Mouse (Mus musculus): Measurements from ENCODE around the gene Tmc4.
A peak's percentile ranks its signal among the peaks of the same experiment; 100 is the strongest.
"Not testable (repeated sequence)": the region's sequence is repeated elsewhere in the genome, so short reads cannot be mapped to it uniquely, and the experiment has no call there.

The Tmc4 gene

DNA sequence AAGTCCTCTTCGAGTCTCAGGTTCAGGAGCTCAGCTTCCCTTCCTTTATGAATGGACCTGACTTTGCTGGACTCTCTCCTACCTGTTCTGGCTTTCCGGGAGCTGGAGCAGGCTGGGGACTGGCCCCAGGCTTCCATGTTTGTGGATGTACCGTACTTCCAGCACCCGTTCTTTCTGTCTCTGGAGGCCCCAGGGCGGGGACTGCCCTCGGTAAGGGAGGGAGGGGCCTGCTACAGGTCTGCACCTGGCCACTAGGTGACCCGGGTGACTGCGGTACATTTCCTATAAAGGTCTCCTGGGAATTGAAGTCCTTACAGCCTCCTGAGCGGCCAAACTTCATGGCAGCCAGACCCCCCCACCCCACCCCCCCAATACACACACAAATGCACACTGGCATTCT is at the start of gene Tmc4:
TSS of gene Tmc4 (minus strand) at position 212 of the 400 bp plus-strand sequence.
- no peak for DNase-seq

DNA sequence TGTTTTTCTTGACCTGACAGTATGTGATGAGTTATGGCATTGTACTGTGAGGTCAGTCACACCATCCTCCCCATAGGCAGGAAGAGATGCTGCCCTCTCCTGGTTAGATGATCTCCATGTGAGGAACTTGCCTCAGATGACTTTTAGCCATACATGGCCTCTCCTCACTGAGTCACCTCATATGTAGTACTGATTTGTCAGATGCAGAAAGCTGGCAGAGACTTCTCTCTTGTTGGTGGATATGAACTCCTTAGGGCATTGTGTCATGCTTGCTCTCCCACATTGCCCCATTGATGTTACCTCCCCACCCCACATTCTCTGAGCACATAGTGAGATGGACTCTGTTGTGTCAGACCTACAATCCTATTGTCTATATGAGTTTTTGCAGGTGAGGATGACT is 48.1 kb upstream of the Tmc4 start:
- not testable (repeated sequence) for DNase-seq

DNA sequence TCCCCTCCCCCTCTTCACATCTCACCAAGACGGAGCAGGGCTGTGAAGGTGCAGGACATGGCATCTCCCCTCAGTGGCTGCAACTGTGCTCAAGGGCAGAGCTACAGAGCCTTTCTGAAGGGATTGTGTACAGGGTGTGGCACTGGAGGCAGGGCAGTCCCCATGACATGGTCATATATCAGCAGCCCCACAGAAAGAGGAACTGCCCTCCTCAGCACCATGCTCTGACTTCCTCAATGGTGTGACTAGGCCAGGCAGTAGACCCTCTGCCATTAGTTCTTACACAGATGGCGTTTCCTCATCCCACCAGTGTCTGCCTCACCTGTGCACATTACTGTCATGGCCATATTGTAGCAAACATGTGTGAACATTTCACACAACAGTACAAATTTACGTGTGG is 42.9 kb upstream of the Tmc4 start, which contains the start of gene Pirb:
TSS of gene Pirb (minus strand) at position 124 of the 400 bp plus-strand sequence.
- DNase-seq = not testable (repeated sequence)

DNA sequence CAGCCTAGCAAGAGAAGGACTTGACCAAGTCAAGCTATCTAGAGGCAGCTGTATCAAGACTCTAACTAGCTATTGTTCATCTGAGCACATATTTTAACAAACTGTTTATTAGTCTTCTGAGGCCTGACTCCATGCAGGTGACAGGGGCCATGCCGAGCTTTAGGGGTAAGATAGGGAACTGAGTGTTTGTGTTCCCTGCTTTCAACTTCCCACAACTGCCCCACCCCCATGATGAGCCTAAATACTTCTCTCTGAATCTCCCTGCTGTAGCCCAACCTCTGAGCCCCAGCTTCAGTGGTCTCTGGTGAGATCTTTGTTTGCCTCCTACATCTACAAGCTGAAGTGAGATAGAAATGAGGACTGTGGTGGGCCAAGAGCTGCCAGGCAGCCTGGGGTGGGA is 37.9 kb upstream of the Tmc4 start:
- DNase-seq = no peak

DNA sequence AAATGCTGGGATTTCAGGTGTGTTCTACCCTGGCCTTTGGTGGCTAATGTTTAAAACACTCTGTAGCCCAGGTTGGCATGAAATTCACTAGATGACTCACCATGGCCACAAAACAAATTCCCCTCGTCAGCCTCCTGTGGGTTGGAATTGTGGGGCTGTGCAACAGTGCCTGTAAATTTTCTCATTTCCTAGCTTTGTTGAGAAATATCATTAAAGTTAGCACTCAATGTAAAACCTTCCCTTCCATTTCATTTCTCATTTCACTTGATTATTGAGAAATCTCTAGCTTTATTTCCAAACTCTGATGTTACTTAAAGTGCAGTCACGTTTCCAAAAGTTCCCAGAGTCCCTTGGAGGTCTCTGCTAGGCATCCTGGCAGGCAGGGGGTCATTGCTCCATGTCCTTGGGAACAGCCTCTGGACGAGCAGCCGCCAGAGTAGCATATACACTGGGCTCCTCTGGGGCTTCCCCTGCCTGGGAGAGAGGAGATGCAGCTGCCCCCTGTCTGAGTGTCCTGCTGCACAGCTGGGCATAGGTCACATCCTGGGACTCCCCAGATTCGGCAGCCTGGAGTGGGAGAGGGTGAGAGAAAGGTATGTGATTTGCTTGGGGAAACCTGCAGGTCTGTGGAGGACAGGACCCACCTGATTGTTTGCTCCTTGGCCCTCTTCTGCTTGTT is 35.0 kb upstream of the Tmc4 start:
- no peak for DNase-seq

DNA sequence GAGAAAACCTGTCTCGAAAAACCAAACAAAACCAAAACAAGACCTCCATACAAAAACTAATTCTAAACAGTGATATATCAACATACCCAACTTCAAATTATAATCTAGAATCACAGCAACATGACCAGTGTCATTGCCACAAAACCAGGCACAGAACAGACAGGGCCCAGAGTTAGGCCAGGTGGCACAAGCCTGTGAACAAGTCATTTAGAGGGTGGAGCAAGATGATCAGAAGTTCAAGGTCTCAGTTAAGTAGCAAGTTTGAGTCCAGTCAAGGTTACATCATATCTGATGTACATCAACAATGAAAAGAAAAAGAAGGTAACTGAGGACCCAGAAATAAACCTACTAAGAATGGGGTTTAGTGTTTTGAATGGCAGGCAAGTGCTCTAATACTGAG is 31.6 kb upstream of the Tmc4 start:
- DNase-seq = no peak

DNA sequence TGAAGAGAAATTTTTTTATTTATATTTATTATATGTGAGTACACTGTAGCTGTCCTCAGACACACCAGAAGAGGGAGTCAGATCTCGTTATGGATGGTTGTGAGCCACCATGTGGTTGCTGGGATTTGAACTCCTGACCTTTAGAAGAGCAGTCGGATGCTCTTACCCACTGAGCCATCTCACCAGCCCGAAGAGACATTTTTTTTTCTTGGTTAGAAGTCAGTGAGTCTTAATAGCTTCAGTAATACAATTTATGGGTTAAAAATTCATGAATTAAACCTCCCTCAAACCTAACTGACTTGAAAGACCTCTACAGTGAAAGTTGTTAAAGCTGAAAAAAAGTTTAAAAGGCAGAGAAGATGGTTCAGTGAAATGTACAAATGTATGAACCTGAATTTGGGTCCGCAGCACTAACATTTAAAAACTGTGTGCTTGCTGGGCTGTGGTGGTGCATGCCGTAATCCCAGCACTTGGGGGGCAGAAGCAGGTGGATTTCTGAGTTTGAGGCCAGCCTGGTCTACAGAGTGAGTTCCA is 31.2 kb upstream of the Tmc4 start:
- not testable (repeated sequence) for DNase-seq

DNA sequence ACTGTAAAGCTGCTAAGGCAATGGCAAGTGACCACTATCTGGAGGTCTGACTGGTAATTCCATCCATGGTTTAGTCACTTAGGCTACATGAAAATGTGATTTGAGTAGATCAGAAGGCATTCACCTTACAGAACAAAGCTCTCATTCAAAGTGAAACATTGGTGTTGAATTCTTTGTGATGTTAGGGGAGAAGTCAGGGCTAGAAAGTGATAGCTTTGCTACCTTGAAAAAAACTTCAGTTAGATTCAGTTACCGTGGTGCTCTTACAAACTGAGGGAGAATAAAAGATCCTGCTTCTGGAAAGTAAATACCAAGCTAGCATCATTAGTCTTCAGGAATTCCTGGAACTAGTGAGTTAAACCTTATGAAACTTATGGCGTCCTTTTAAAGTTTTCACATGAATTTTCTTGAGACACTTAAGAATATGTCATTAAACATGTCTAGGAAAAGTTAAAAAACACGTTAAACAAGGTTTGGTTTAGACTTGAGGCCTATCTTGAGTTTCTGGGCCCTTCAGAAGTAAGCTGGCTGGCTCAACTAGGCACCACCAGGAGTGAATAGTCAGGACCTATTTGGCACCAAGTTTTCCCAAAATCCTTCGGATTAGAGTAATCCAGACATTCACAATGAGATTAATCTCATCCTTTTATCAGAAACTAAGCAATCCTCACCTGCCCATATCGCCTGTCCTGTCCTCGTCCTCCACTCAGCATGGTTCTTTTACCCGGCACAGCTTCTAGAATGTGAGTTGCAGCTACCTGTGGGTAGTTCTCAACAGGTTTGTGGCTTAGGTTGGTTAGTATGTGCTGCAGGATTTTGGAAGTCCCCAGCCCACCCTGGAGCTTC is 30.4 kb upstream of the Tmc4 start:
- no peak for DNase-seq

DNA sequence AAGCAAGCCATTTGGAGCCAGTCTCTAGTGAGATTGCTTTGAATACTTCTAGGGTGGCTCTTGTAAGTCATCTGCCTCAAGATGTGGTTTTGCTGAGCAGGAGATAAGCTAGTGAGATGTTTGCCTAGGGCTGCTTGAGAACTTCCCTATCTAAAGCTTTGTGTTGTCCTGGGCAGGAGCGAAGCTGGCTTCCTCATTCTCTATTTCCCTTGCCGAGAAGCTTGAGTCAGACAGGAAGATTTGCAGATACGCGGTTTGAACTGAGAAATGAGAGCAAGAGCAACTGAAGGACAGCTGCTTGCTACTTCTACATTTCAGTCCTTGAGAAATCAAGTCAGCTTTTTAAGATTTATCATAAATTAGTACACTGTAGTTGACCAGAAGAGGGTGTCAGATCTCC is 29.7 kb upstream of the Tmc4 start:
- DNase-seq = no peak

DNA sequence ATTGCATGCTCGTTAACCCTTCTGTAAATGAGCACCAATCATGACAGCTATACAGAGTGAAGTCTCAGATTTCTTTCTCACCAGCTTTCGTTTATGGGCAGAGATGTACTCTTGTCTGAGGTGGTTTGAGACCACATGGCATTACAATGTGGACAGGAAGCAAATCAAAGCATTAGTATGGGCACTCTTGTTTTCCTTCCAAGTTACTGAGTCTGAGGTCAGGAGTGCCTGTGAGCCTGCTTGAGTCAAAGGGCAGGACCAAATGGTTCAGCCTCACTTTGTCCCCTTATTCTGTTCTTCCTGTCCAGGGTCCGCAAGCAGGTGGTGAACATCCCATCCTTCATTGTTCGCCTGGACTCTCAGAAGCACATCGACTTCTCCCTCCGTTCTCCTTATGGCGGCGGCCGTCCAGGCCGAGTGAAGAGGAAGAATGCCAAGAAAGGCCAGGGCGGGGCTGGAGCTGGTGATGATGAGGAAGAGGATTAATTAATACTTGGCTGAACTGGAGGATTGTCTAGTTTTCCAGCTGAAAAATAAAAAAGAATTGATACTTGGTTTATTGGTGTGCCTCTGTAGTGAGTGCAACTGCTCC is 29.1 kb upstream of the Tmc4 start:
- no peak for DNase-seq

DNA sequence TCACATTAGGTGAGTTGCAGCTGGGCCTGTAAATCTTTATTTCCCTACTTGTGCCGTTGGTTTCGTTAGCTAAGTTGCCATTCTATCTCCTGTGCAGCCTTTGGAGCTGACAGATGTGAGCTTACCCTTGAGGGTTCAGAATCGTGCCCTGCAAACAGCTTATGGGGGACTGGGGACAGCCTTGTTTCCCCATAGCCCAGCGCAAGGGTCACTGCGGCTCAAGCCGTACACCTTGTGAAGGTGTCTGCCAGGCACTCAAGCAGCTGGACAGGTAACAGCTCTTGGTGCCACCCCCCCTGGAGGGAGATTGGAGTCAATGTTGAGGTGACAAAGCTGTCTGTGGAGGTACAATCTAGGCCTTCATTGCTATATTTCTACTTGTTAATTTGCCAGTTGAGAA is 28.6 kb upstream of the Tmc4 start:
- no peak for DNase-seq

DNA sequence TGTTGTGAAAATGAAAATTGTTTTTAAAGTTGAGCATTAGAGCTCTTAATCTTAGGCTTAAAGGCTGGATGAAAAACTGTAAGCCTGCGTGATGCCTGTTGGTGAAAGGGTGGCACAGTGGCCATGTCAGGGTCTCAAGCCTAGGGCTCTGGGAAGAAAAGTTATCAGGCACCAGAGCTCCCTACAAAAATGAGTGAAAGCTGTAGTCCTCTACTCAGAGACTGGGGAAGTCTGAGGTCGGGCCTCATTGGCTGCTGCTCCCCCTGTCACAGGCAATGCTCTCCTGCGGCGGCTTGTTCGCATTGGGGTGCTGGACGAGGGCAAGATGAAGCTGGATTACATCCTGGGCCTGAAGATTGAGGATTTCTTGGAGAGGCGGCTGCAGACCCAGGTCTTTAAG is 28.1 kb upstream of the Tmc4 start:
- not testable (repeated sequence) for DNase-seq

DNA sequence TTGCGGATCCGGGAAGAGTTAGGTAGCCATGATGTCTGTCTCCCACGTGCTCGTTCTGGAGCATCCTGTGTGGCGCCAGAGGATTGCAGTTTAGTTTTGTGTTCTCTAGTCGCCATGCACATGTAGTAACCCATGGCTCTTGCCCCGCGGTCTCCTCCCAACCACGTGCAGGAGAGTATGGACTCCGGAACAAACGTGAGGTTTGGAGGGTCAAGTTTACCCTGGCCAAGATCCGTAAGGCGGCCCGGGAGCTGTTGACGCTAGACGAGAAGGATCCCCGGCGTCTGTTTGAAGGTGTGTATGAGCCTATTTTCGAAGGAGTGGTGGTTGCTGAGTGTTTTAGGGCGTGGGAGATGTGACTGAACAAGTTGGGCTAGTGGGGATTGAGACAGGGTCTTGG is 27.1 kb upstream of the Tmc4 start:
- DNase-seq = no peak

DNA sequence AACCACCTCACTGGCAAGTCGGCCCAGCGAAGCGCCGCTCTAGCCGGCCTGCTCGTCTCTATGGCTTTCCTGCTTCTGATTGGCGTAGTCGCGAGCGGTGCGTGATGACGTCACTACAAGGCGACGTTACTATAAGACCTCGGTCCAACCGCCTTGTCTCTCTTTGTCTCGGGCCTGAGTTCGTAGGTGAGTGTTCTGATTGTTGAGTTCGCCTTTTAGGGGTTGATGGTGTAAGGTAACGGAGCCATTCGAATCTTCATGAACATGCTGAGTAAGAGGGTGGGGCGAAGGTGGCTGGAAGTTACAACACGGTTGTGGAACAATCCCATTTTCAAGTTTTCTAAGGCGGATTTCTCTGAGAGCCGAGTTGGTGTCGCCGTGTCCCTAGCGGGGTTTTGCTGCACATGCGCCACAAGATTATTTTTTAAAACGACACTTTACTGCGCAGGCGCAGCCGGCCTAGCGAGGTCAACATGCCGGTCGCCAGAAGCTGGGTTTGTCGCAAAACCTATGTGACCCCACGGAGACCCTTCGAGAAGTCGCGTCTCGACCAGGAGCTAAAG is 26.6 kb upstream of the Tmc4 start, which contains the start of gene Rps9:
TSS of gene Rps9 (plus strand) at position 115 of the 563 bp plus-strand sequence.
- peak; percentile 95 for DNase-seq

DNA sequence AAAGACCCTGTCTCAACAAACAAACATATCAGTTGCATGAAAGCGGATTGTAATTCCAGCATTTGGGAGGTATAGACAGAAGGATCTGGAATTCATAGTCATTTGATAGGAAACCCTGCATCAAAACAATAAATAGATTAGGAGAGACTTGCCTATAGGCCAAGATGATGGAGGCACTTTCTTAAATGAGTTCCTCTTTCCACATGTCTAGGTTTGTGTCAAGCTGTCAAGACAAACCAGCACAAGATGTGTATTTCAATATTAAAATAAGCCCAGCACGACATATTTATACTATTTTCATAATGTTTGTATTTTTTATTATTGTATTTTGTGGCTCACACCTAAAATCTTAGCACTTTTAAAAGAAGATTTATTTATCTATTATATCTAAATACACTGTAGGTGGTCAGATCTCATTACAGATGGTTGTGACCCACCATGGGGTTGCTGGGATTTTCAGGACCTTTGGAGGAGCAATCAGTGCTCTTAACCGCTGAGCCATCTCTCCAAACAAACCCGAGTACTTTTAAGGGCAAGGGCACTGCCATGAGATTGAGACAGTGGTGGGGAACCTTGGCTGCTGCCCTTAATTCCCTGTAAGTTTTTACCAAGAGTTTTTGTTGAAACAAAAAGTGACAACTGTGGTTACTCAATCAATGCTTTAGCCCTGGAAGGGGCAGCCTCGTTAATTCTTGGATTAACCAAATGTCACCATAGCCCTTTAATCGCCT is 26.0 kb upstream of the Tmc4 start:
- no peak for DNase-seq

DNA sequence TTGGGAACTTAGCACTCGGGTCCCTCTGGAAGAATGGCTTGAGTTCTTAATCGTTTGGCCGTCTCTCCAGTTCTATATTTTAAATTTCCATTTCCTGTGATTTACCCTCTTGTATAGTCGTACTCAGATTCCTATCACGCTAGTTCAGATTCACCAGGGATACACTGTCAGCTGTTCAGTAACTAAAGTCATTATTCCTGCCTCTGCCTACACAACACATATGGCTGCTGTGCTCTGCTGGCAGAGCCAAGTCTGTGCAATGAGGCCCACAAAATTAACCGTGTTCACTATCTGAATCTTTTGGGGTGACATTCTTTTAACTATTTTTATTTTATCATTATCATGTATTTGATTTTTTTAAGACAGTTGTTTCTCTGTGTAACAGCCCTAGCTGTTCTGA is 21.1 kb upstream of the Tmc4 start:
- no peak for DNase-seq

DNA sequence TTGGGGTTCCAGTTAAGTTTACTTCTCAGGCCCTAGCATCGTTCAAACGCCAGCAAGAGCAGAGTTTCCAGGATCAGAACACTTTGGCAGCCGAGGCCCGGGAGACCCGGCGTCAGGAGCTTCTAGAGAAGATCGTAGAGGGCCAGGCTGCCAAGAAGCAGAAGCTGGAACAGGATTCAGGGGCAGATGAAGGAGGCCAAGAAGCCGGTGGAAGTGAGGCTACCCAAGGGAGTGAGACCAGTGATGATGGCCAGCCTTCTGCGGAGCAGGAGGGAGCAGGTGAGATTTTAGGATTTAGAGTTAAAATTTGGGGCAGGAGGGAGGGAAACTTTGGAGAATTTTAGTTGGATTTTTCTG is 17.6 kb upstream of the Tmc4 start:
- not testable (repeated sequence) for DNase-seq

DNA sequence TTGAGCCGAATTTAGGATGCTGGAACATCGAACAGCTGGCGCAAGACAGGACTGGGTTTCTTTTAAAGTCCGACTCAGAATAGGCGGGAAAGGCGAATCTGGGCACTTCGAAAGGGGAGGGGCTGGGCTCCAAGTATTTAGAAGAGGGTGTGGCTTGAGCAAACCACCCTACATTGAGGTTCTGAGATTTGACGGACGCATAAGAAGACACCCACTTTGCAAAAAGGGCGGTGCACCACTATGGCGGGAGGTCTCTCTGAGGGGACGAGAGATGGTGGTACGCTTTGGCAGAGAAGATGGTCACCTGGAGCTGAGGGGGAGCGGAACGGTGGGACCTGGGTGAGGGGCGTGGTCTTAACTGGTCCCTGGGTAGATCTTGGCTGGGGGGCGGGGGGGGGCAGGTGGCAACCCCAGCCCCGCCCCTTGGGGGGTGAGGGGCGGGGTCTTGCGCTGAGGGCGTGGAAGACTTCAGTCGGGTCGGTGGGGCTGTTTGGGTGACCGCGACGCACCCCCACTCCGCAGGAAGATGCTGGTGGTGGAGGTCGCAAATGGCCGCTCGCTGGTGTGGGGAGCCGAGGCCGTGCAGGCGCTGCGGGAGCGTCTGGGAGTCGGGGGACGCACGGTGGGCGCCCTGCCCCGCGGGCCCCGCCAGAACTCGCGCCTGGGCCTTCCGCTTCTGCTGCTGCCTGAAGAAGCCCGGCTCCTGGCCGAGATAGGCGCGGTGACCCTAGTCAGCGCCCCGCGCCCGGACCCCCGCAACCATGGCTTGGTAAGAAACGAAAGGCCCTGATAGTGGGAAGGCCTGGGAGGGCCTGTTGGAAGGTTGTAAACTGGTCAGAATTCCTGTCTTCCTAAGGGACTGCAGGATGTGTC is 17.0 kb upstream of the Tmc4 start:
- DNase-seq = peak; percentile 64

DNA sequence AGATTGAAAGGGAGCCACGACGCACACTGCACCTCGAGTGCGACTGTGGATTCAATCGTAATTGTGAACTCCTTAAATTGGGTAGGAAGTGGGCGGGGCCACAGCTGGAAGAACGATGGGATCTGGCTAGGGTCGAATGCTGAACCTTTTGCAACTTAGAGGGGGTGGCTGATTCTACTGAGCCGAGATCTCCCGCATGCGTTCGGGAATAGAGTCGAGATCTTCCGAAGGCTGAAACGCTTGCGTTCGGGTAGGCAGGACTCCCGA is 16.4 kb upstream of the Tmc4 start:
- no peak for DNase-seq

DNA sequence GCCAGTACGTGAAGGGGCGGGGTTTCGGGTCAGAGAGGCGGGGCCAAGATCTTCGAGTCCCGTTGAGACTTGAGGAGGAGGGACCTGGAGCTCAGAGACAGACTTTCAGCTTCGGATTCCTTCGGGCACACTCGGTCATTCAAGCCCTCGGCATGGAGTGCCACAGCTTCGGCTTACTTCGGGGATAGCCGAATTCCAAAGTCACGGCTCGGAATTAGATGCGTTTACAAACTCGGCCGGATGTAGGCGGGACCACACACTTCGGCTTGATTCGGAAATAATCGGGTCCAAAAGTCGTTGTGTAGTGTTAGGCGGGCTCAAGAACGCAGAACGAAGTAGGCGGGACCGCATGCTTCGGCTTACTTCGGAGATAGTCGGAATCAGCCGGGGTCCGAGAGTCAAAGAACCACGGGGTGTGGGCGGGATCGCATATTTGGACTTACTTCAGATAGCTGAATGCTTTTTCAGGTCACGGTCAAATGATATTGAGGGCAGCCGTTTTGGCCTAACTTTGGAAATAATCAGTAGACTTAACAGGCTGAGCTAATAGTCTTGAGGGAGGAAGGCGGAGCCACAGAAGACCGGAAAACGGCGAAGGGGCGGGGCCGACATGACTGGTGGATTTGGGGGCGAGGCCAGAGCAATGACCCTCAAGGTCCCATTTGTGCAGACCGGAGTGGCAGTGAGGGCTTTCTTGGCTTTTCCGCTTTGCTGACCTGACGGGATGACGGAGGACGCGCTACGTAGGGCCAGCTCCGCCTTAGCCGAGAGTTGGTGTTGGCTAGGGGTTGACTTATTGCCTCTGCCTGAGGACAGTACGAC is 15.8 kb upstream of the Tmc4 start, which contains the start of gene Mboat7:
TSS of gene Mboat7 (minus strand) at position 537 of the 822 bp plus-strand sequence.
- peak; percentile 98 for DNase-seq
